Mouse (Mus musculus) embryo, embryonic 10 days (tissue): ENCODE data around the gene Sel1l3.

Experiments used
- DNase-seq: peaks from one replicate; pipeline ENCODE4 v3.0.0-alpha.2; 2015; ENCODE audit warnings: low spot score

Gene Sel1l3

DNA sequence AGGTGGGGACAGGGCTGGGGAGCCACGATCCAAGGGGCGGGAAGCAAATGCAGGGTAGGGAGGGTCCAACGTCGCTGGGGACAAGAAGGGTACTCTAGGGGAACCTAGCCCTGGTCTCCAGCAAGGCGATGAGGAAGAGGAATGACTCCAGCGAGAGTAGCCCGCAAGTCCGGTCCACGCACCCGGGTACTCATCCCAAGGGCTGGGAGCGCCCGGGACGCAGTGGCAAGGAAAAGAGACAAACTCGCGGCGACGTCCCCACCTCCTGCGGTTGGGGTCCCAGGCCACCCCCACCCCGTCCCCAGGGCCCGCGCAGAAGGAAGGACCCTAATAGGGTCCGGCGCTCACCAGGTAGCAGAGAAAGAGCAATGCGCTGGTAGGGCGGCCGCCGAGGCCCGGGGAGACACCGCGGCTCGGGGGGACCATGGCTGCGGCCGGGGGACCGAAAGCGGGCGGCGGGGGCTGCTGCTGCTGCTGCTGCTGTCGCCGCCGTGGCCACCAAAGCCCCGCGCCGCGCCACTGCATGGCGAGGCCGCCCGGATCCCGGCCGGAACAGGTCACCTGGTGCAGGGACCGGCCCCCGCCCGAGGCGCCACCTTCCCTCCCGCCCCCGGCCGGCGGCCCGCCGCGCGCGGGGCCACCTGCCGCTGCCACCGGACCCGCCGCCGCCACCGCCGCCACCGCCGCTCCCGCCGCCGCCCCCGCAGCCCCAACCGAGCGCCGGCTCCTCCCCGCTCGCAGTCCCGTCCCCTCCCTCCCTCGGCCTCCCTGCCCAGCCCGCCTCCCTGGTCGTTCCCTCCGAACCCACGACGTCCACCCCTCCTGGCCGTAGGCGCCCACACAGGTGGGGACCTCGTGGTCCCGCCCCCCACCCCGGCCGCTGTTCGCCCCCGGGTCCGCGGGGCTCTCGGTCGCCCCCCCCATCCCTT lies 681 bp downstream of the Sel1l3 start:
- DNase-seq = peak; percentile 14

DNA sequence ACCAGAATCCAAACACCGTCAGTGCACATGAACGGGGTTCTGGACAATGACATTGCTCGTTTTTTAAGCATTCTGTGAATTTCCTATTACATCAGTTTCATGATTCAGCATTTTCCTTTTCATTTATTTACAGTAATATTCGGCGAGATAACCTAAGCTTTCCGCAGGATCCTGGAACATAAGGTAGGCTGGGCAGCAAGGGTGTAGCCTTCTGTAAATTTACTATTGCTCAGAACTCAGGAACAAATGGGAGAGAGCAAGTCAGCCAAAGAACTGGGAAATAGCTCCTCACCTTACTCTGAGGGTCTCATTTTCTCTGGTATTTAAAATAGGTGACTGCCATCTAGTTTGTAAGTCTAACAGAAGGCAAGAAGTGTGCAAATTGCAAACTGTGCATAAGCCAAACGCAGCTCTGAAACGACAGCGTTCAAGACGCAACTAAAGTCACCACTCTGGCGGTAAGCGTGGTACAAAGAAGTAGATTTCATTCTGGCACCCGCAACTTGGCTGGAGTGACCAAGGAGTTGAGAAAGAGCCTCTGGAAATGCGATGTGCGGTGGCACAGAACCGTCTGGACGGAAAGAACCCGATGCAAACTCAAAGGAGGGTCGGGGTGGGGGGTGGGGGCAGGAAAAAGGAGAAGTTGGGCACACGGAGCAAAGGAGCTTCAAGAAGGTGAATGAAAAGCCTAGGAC lies 1.5 kb downstream of the Sel1l3 start:
- peak; percentile 32 for DNase-seq

DNA sequence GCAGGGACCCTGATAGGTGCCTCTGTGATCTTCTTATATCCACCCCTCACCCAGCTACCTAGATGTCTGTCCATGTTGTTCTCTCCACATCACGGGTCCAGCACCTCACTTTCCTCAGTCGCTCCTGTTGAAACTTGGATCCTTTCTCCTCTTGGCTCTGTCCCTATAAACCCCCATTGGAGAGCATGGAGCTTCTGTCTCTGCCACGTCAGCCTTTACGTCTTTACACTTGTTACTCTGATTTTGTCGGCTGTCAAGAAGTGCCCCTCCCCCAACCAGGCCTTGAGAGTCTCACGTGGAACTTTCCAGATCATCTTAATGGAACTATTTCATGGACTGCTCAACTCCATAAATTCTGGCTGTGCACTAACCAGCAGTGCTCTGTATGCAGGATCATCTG lies 2.5 kb downstream of the Sel1l3 start:
- DNase-seq = no peak

DNA sequence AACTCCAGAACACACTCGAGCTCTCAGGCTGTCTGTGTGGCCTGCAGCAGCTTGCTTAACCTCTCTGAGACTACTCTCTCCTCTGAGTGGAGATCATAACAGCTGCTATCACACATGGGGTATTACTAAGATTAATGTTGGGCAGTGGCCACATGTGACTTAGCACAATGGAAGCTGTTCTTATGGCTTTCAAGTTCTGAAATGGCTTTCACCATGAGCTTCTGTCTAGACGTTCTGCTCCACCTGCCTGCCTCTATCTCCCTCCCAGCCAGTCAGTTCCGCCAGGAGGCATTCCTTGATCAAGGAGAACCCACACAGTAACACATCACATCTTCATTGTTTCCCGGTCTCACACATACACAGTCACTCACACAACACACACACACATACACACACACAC lies 3.2 kb downstream of the Sel1l3 start:
- no peak for DNase-seq

DNA sequence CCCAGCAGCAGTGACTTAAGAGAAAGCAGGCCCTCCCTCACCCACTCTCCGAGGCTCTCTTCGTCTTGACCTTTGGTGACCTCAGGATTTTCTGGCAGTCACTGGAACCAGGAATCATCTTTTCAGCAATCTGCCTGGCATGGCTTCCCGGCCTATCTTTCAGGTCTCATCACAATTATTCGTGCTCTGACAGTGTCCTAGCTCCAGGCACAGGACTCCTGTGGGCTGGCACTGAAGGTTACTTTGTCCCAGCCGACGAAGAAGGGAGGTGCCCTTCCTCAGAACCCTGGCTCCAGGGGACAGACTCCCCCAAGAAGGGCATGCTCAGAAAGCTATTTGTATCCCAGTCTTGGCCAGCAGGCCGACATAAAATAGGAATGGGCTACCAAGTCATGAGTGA lies 4.0 kb downstream of the Sel1l3 start:
- DNase-seq = peak; percentile 39

DNA sequence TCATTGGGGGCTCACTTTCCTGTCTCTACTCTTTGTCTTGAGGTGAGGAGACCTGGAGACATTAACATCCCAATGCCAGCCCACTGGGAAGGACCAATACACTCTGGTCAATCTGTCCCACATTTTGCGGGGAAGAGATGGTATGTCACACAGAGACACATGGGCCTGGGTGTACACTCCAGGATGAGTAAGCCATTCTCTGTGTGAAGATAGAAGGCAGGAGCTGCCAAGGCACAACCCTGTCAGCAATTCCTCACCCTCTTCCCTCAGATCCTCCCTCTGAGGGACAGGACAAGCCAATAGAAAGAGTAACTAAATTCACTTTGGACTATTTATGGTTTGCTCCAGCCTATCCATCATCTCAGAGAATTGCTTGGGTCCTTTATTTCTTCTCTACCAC lies 5.0 kb downstream of the Sel1l3 start:
- no peak for DNase-seq

DNA sequence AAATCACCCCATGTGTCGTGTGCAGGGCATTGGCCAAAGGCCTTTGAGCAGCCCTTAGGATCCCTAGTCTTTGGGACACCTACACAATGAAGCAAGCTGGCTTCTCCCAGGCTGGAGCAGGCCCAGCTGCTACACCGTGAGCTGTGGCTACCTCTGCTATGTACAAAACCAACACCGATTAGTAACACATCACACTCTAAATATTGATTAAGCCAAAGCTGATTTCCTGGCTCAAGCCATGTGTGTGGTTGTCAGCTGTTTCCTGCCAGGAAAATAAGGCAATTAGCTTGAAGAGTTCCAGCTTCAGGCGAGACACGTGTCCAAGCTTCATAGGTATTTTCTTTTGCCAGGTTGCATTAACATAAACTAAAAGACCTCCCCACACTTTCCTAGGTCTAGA lies 7.2 kb downstream of the Sel1l3 start:
- no peak for DNase-seq

DNA sequence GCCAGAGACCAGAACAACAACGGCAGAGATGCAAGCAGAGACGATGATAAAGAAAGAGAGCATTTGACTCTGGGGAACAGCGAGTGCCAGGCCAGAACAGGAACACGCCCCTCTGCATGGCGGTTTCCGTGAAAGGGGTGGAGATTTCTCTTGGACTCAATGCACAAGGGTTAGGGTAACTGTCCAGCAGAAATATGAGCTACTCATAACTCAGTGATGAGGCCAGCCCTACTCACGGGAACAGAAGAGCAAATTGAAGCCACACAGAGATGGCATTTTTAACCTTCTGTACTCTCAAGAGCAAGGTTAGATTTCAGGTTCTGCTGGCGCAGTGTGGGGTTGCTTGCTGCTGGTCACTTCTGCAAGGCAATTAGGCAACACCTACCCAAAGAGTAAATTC lies 11.0 kb downstream of the Sel1l3 start:
- no peak for DNase-seq

DNA sequence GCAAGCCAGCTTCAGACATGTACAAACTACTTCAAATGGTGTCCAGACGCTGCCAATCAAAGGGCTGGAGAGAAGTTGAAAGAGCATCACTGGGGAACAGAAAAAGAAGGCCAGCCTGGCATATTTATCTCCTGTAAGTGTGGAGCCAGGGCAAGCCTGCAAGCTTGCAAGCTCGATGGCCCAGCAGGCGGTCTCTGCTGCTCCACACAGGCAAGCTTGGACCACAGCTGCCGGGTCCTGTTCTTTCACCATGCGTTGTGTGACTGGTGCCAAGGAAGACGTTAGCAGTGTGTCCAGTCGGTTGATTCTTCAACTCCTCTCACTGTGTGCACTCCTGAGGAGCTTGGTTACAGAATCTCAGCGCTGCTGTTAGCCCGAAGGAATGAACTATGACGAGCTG lies 12.9 kb downstream of the Sel1l3 start:
- DNase-seq = no peak

DNA sequence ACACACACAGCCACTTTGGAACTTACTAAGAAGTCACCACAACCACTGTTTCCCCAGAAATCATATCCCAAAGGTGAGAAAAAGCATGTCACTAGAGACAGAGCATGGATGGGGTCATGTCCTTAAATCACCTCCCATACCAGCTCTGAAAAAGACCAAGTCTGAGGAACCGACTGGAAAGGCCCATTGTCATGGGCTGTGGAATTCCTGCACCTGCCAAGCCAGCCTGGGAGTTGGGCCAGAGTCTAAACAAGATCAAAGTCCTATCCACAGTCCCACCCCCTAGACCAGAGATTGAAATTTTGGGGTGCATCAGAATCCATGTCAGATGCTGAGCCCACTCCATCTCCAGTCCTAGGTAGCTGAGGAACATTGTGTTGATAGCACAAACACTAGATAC lies 15.3 kb downstream of the Sel1l3 start:
- DNase-seq = no peak

DNA sequence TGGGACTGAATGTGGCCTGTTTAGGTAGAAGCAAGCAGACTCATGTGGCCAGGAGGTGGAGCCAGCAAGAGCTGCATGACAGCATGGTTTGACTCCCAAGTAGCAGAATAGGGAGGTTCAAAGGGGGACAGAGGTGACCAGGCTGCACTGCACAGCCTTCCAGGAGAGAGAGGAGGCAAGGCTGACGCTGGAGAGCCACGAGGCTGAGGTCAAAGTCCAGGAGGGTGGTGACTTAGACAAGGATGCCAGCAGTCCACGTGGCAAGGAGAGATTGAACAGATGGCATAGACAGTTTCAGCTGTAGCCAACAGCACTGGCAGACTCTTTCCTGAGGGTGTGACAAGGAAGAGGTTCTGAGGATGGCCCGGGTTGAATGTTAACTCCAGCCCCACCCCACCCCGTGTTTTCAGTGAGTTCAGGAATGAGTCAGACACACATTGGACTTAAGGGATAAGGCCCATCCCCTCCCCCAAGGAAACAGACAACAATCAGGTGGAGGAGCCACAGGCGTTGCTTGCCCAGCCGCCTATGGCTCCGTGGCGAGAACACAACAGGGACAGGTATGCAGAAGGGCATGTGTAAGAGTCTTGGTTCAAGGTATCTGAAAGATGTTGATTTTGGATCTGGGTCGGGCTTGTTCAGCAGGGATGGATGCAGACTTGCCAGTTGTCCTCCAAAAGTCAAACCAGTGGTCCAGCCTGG lies 17.2 kb downstream of the Sel1l3 start:
- no peak for DNase-seq

DNA sequence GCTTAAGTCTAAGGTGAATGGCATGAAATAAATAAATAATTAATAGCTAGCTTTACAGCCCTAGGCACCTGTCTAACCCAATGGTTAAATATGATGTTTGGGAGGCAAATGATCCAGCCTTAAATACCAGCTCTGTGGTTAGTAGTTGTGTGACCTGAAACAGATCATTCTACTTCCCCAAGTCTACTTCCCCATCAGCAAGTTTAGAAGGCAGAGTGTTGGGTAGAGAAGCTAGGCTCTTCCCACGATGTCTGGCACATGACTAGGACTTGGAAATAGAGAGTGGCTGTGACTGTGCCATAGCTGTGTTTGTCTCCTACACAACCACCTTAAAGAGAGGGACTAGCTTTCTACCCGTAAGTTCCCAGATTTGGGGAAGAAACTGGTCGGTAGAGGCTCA lies 18.9 kb downstream of the Sel1l3 start:
- DNase-seq = no peak

DNA sequence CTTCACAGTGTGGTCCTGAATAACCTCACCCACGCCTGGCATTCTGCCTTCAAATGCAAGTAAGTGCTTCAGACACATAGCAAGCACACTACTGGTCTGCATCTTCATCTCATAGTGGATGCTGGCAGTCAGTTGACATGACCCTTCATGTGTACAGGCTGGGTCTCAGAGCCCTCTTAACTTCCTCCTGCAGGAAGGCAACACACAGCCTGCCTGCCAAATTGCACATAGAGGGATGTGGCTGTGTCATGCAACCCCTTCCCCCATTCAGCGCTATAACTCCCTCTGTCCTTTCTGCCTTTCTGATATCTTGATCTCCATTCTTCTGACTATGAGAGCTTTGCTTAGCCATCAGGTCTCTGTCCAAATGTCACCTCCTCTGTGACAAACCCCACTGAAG lies 19.3 kb downstream of the Sel1l3 start:
- no peak for DNase-seq

DNA sequence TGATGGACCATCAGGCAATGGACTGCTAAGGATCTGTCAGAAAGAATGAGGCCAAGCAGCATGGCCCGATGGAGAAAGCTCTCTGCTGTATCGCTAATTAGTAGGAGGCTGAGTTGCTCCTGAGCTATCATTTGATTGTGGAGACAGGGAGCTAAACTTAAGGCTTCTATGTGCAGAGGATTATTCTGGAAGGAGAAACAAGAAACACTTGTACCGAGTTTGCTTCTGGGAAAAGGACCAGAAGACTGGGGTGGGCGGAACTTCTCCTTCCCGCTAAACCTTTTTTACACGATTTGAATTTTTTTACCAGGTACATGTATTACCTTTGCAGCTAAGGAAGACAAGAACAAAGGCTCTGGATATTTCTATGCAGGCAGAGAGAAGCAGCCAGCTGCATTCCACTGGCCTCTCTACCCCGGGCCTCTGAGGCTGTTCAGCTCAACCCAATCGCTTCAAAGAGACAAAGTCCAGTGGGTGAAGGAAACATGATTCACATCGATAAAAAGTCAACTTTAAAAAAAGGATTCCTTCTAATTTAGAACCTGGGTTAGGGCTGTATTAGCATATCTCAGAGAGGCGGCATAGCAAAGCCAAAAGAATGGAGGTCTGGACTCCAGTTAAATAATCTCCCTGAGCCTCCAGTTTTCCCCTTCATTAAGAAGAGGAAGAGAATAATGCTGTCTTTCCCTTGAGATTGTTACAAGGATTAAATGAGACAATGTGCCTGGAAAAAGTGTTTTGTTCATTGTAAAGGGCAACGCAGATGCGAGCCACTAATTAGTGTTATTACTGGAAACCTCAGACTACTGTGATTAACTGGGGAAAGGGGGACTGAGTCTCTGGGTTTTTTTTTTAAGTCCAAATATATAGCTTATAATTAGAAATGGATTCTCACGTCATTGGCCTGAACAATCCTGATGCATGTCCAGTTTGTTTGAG lies 20.4 kb downstream of the Sel1l3 start:
- no peak for DNase-seq

DNA sequence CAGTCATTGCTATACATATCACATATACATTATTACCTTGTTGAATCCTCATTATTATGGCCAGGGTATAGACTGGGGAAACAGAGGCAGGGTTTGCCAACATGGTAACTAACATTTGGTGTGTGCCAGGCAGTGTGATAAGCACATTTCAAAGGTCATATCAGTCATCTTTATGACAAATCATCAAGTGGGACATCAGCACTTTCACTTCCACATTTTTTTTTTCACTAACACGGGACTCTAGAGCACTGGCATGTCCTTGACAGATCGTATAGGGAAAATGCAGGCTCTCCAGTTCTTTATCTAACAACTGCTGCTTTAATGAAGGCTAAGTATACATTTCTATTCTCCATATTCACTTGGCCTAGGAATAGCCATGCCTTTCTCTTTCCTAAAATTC lies 25.1 kb downstream of the Sel1l3 start:
- no peak for DNase-seq

DNA sequence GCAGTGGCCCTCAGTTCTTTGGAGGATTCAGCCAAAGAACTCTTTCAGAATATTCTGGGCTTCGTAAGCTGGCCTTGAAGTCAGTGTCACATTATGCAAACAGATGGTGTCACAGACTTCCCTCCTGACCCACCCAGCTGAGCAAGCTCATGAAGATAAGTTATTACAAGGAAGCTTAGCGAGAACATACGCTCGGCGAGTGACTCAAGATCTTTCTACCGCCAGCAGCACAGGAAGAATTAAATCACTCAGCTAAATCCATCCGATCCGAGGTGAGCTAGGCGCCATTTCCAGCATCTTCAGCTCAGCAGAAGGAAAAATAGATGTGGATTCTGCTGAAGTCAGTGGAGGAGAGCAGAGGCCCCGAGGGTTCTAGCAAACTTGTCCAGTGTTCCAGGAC lies 26.5 kb downstream of the Sel1l3 start:
- DNase-seq = no peak

DNA sequence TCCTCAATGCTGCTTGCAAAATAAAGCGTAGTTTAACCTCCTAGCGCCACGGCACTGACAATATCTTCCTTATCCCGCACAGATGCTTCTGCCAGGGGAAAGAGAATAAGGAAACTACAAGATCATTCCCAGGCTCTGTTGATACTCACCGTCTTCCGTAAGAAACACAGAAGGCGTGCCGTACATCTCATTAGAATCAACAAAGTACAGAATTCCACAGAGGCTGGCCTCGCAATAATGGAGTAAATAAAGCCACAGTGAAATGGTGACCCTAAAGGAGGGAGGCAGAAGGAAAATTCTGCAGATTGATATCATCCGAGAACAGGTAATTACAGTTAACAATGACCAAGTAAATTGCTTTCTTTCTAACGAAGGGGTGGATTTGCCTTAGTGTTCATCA lies 27.9 kb downstream of the Sel1l3 start:
- no peak for DNase-seq

DNA sequence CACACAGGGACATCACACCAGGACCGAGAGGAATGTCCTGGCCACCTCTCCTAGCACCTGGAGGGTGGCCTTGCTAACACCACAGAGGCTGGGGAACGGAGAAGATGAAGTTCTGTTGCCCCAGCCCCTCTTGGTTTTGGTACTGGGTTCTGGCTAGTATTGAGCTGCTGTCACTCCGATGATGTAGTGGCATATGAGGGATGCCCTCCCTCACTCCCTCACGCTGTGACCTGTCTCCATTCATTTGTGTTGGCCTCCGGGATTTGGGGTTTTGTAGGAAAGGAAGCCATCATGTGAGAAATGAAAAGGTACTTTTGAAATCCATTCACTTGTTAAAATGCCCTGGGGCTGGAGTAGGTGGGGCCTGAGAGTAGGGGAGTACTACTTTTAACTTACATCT lies 33.8 kb downstream of the Sel1l3 start:
- no peak for DNase-seq

DNA sequence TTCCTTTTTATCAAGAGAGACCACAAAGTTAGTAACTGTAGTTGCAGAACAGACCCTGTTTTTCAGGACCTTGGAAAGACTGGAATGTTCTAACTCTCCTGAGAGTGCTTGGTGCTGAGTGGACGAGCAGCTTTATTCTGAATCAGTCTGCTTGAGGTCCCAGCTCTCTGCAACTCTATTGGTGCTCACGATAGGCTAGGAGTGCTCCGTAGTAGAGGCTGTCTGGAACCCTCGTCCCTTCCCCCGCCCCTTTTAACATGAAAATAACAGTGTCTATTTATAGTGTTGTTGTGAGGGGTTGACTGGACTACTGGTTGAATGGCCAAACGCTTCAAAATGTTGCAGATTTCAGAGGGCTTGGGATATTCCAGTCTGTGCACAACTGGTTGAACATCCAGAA lies 37.0 kb downstream of the Sel1l3 start:
- DNase-seq = no peak

DNA sequence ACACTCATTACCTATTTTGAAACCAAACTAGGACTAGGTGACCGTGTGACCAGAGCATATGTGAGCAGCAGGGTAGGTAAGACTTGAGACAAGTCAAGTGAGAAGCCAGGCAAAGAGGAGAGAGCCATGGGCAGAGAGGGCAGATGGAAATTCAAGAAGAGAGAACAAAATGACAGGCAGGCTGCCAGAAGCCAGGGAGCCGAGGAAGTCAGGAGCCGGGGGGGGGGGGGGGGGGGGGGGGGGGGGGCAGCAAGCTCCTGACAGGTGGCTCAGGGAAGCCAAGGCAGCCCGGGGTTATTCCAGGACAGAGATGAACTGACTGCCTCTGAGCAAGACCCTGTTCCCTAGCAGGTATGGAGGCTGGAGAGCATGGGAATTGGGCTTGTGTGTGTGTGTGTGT lies 37.7 kb downstream of the Sel1l3 start:
- DNase-seq = no peak

DNA sequence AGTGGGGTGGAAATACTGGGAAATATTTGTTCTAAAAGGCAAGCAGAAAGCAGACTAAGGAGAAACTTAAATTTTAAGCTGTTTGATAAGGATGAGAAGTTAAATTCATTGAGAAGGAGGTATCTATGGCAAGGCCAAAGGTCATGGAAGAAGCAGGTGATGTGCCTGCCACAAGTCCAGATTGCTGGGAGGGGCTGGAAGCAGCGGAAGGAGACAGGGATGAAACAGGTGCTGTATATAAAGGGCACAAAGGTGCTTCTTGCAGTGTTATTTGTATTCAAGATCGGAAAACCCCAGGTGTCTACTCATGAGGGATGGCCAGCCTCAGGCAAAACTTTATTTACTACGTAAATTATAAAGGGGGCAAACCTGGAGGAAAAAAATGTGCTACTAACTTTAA lies 38.5 kb downstream of the Sel1l3 start:
- no peak for DNase-seq

DNA sequence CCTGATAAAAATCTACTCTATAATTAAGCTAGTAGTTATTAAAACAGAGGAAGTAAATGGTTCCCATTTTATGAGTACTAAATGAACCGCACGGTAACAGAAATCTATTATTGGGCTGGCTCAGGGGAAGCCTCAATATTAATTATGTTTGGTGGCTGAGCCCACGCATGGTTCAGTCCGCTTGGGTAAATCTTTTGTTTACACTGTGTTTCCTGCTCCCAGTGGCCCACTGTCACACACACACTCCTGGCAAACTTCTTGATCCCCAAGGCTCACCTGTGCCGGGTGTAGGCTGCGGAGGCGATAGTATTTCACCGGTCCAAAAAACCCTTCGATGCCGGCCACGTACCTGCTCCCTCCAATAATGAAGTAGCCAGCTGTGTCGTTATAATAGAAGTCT lies 39.3 kb downstream of the Sel1l3 start:
- DNase-seq = no peak
